Mouse (Mus musculus) adrenal gland, adult 8-10 months (tissue): Measurements from ENCODE around the gene Dip2c. TPM values are rescaled to one million over a fixed set of nuclear protein-coding genes. Genes with fewer than 3 reads are reported as not detected.

Source experiments
- DNase-seq: peaks from one replicate; pipeline ENCODE4 v3.0.0; 2022
- total RNA-seq, 4 experiments: library from RNA; stranded (reverse); gene quantifications; 2 replicates each; pipeline ENCODE4 v1.2.4; 2022

The Dip2c gene
- total RNA-seq, 4 experiments from 2014 or later: 22.6 to 28.8 (median 26.6) TPM

DNA sequence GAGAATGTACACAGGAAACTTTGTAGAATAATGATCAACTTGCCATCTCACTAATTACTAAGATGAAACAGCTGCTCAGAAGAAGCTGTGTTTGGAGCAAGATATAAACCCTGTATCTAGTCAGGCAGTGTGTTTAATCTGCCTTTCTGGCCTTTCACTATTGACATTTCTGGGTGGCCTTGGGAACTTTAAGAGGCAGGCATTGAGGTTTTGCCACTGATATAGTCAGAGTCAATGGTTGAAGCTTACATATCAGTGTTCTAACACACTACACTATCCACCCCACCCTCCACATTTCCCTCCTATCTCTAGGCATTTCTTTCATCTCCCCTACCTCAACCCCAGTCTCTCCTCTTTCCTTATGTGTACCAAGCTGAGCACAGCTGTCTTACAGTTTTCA lies 149.9 kb downstream of the Dip2c start:
- no peak for DNase-seq

DNA sequence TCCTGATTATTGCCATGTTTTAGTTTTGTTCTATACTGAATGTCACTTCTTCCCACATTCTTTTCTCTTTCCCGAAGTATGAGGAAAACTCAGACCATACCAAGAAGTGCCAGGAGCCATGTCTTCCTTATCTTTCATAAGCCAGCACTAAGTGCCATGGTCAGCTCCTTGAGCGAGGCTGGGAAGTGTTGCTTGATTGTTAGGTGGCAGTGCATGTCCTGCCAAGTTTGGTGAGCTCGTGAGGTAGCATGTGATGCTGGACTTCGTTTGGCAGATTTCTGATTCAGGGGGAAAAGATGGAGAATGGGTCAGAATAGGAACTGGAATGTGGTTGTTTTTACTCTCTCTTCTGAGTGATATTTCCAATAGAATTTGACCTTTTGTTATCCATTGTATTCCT lies 150.5 kb downstream of the Dip2c start:
- DNase-seq: no peak

DNA sequence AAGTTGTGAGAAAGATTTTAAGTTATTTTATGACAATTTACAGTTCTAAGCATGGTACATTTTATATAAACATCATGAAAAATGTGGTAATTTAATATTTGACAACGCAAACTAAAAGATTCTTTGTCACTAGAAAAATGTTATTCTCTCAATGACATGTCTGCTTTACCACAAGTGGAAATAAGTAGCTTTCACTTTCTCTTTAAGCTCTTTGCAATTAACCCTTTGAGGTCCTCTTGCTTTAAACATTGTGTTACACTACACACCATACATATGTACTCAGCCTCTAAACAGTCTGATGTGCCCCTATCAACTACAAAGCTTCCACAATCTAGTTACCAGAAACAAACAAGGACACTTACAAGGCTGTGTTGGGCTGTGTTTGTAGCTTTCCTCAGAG lies 153.6 kb downstream of the Dip2c start:
- no peak for DNase-seq

DNA sequence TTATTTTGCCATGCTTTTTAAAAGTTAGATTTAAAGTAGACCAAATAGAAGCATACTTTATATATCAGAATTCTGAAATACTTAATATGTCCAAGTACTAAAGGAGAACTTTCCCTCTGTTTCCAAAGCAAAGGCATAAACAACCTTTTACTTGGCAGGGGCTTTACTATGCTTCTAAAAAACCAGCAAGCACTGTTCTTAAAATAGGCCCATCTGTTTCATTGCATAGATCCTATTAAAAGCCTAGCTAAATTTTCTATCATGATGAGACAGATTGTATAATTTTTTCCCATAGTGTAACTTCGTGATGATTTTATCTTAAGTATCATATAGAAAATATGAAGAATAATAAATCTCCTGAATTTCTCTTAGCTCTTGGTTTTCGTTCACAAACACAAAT lies 154.4 kb downstream of the Dip2c start:
- DNase-seq: no peak

DNA sequence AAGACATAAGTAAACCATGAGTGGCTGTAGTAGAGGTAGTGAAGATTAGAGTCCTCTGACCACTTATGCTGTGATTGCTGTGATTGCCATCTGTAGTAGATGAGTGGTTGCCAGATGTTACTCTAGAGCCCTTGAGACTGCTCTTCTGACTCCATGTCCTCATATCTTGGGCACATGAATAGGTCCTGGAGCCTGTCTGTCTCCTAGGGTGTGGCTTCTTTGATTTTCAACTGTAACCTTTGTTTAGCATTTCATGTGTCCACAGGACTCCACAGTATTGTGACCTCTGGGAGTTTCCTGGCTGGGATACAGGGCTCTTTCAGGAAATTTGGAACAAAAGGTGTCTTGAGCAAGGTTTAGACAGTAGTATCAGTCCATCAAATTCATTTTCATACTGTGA lies 155.1 kb downstream of the Dip2c start:
- DNase-seq: no peak

DNA sequence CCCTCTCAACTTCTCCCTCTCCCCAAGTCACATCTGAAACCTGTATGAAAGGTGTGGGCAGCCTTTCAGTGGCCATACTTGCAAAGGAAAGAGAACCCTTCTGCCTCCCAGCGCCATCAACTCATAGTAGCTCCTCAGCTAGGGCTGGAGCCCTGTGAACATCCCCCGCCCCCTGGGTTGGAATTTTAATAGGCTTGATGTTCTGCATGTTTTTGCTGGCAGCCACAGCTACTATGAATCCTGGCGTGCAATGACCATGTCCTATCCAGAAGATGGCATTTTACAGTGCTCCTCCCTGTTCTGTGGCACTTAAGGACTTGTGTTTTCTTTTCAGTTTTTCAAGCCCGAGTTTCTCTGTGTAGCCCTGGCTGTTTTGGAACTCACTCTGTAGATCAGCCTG lies 166.7 kb downstream of the Dip2c start:
- no peak for DNase-seq

DNA sequence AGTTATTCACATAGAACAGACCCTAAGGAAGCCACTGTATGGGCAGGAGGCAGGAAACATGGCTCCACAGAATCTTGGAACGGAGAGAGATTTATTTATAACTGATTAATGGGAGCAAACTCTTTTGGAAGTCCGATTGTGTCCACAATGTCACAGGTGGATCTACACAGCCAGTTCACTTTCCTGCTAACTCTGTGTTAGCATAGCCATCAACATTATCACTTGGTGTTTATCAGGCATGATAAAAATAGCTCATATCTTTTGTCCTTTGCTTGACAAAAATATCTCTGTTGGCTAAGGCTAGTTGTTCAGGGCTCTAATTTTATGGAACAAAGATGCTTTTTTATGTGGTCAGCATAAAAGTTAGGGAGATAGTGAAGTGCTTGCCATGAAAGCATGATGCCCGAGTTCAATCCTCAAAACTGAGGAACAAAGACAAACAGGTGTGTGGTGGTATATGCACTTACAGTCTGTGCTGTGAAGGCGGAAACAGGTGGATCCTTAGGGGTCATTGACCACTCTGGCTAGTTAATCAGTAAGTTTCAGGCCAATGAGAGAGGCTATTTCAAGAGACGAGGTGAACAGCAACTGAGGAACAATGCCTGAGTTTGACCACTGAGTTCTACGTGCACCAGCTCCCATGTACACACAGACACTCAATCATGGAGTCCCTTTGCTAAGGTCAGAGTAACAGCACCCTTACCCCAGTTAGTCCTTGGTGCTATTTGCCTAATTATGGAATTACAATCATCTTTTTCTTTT lies 169.4 kb downstream of the Dip2c start:
- DNase-seq: no peak

DNA sequence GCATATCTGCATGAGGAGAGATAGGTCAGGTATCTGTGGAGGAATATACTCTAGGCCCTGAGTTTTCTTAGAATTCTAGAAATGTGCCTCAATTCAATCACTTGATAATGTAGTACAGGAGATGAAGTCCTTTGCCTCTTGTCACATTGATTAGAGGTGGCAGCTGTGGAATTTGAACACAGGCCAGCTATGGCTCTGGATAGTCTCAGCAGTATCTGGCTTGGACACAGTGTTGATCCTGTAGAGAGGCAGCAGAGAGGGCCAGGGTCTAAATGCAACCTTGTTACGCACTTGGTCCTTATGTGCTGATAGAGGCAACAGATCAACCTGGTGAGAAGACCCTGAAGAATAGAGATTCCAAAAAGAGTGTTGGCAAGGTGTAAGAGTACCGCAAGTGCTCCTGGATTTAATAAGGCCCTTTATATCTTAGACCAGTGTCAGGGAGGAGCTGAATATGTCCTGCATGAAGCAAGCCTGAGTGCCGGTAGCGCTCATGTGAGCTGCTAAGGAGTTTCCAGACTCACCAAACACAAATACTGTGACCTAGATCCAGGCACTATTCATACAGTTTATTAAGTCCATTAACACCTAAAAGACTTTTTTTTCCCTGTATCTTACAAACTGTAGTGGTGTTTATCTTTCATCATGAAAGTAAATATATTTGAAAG lies 170.3 kb downstream of the Dip2c start:
- no peak for DNase-seq

DNA sequence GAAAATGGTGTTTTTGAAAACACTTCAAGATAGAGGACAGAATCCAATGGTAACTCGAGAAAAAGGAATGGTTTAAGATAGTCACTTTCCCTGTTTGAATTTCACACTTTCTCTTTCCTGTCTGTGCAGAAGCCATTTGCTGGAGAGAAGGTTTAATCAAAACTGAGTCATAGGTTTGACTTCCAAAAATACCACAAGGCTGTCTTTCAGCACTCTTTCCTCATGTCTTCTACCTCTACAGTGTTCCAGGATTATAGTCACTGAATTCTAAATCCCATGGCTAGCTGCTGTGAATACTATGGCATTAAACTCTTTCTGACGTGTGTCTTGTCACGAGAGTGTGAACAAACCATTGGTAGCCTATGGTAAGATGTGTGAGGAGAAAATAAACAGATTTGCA lies 173.9 kb downstream of the Dip2c start:
- no peak for DNase-seq

DNA sequence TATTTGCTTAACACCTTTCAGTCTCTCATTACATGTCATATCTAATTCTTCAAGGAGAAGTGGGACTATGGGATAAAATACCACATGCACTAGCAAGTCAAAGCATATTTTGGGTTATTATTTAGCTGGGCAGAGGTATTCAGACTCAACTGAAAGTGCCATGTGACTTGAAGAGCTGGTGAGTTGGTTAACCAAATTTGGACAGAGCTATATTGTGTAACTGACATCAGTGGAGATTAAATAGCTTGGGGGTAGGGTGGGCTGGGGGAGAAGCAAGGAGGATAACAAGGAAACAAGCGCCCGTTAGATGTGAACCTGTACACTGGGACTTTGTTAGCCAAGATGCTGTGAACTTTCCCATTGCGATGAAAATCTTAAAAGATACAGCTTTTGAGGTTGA lies 175.6 kb downstream of the Dip2c start:
- DNase-seq: no peak

DNA sequence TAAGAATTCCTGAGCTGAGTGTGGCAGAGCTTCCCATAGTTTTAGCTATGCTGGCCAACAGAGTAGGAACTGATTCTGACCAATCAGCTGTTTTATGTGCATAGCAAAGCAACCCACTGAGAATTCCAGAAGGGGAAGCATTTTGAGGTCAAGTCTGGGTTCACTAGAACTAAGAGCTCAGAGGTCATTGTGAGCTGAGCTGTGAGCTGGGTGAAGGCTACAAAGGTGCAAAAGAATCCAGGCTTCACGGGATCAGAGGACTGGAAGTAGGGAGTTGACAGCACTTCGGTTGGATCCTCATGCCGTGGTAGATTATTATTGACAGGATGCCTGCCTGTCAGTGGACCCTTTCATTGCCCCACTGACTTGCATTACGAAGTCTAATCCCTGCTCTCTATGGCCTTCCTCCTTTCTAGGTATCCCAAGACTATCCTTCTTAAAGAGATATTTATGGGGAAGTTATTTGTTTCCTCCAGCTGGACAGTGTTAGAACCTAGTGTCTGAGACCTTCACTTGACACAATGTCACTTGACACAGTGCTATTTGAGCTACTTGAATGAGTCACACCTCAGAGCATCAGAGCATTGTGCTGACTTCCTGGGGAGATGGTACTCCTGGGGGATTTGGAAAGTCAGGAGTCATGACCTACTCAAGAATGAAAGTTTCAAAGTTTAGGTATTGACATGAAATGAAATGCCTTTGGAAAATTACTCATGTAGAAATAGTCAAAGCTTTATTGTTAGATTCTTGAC lies 178.3 kb downstream of the Dip2c start:
- no peak for DNase-seq

DNA sequence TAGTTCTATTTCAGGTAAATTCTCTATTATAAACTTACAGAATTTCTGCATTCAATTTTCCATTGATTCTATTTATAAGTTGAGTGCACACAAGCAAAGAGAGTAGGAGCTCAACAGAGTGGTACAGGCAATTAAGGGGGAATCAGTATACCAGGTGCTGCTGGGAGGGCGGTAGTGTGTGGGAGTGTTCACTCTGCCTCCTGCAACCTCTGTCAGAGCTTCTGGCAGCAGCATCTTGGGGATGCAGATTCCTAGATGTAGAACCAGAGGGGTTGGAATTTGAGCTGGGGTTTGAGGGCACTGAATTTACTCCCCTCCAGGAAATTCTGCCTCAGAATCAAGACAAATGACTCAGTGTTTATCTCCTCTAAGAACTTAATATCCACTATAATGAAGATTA lies 179.7 kb downstream of the Dip2c start:
- DNase-seq: no peak

DNA sequence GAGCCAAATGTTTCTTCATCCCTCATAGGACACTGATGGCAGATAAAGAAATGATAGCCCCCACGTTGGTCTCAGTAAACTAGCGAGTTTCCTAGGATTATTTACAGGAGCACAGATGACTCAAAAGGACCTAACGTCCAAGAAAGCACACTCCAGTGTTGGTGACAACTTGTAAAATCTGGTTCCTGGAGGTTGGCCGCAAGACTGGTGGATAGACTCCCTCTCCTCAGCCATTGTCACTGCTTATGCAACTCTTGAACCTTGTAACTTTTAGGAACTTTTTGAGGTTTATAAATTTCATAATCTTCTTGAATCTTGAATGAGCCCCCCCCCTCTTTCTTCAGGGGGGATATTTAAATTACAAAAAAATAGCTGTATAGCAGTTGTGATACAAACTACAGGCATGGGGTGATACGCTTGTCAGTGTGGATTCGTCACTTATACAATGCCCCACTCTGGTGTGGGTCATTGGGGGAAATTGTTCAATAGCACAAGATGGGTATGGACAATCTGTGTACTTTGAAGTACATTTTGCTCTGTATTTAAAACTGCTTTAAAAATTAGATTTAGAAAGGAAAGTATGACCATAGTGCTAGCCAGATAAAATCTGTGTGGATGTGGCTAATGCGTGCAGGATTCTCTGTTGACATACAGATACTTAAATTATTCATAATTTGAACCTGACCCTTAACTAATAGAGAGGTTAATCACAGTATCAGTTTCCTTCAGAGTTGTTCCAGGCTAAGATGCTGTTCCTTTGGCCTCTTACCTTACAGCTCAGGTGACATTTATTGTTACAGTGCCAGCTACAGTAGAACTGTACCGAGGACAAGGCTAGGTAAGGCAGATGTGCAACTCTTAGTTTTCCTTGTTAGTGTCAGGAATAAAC lies 181.3 kb downstream of the Dip2c start:
- no peak for DNase-seq

DNA sequence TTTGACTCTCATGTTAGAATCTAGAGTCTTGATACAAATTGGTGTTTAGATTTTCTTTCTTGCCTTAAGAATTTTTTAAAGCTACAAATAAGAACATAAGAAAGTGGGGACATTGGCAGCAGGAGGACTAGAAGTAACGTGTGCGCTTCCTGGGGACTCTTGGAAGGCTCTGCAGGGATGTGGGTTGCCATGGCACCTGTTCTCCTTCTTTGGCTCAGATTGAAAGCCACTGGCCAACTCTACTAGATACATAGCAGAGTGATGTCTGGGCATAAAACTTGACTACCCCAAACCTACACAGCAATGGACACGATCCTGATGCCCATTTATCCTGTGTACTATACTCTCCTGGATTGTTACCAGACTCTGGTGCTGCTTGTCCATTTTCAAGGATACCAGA lies 188.1 kb downstream of the Dip2c start:
- DNase-seq: no peak

DNA sequence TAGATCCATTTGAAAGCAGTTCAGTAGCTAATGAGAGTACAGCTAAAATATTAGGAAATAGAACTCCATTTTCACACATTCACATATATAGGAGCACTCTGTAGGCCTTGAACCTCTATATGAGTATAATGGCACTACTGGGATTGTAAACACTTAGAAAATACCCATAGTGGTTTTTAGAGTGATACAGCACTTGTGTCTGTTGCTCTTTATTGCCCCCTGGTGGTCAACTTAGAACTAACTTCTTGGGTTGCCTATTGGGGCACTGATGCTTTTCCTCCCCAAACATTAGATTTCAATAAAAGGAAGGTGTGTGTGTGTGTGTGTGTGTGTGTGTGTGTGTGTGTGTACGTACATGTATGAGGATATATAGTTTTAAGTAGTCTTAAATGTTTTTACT lies 190.9 kb downstream of the Dip2c start:
- peak; percentile 18 for DNase-seq

DNA sequence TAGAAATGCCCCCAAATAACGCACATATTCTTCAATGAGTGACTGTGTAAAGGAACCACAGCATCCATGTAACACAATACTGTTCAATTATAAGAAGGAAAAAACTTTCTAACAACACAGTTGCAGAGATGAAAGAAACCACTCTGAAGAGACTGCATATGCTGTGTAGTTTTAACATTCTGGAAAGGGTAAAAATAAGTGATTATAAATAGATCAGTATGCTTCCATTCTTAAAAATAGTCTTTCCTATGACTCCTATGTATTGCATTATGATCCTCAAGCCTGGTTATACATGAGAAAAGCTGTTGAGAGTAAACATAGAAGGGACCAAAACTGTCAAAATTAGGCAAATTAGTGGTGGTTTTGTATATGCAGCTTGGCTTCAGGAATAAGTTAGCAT lies 197.1 kb downstream of the Dip2c start:
- DNase-seq: no peak

DNA sequence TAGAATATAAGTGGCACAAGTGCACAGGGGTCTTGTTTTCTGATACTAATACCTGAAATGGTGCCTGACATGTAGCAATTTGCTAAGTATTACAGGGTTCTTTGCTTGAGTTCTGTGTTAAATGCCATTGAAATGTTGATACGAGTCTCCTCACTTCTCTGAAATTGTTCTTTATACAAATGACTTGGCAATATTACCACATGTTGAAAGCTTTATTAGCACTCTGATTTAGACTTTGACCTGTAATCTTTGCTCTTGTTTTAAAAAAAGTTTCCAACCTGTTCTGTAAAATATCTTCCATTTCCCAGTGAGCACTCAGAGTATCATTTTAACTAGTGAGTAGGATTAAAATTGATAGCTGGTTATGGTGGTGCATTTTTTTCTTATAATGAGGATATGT lies 205.4 kb downstream of the Dip2c start:
- no peak for DNase-seq

DNA sequence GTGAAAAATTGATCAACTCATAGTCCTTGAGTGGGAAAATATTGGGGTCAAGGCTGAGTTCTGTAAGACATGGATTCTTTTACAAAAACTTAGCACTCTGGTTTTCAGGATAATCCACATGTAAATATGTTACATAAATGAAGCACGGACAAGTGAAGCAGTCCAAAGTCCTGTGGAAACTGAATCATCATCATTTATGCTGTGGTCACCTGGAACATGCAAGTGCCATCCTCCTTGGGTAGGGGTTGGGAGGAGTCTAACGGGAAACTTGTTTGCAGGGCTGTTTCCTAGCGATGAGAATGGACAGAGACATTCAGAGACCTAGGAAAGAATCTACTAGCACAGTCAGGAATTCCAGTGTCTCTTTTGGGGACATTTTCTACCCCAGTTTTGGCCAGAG lies 213.4 kb downstream of the Dip2c start:
- DNase-seq: no peak

DNA sequence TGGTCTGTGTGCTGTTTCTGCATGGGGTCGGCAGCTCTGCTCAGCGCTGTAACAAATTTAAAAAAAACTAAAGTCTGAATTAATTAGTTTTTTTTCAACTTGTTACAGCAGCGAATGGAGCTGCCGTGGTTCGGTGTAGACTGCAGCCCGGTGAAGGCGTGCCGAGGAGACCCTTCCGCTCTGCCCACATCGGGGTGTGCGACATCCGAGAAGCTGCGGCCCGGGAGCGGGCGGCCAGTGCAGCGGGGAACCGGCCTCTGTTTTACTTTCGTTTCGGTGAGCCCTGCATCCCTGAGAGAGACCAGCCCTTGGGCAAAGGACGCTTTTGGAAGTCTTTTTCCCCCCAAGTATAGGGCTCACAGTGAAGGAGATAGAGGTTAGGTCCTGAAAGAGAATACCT lies 218.4 kb downstream of the Dip2c start:
- peak; percentile 7 for DNase-seq

DNA sequence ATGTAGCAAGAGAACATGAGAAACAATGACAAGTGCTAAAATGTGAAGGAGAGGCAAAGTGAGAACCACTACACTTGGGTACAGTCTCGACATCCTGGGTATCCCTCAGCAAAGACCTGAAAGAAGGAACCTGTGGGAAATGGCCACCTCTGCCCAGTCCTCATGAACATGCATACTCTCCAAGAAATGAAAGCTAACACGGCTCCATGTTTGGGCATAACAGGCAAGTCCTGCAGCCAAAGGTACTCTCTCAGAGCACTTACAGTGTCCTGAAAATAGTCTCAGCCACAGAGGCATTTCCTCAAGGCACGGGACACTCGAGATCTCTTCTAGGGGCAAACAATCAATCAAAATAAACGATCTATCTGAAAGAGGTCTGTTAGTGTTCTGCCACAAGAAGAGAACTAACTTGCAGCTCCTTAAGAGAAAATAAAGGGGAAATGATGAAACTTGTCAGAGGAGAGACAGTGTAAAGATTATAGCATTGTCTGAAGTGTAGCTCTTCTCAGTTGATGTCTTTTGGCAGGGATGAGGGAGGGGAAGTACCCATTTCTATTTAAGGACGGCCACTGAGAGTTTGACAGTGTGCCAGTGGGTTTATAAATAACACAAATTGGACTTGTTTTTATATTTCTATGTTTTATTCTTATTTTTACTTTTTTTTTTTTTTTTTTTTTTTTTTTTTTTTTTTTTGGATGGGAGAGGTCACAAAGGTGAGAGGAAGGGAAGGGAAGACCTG lies 228.0 kb downstream of the Dip2c start:
- no peak for DNase-seq

DNA sequence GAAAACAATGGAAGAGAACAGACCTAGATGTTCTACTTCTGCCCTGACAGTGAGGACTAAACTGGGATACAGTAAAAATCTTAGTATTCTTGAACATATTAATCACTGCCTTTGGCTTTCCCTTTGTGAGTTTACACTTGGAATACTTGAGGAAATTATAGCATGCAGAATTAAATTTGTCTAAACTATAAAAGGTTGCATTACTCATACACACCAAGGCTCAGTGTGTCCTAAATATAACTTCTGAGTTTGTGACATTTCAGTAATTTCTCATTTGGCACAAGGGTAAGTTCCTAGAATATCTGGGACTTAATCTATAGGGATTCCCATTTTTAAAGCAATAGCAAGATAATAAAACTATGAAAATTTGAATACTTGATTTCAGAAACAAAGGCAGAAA lies 262.2 kb downstream of the Dip2c start:
- no peak for DNase-seq
